Mouse (Mus musculus) embryonic facial prominence, embryonic 10.5 days (tissue): ENCODE data around the gene Cfh. TPM values are rescaled to one million over a fixed set of nuclear protein-coding genes. Genes with fewer than 3 reads are reported as not detected.
"Not testable (repeated sequence)": the region's sequence is repeated elsewhere in the genome, so short reads cannot be mapped to it uniquely, and the experiment has no call there.

Experiments used
- DNase-seq: peaks from one replicate; pipeline ENCODE4 v3.0.0-alpha.2; 2017; ENCODE audit warnings: low spot score
- H3K27ac ChIP-seq: fragments of 300-500 bp; sonication (generic); replicated peaks from 2 replicates; pipeline ENCODE4 v1.5.1; 2016; ENCODE audit warnings: mild to moderate bottlenecking
- H3K27me3 ChIP-seq: fragments of 300-500 bp; sonication (generic); replicated peaks from 2 replicates; pipeline ENCODE4 v1.6.1; 2016; ENCODE audit warnings: low read depth, mild to moderate bottlenecking; ENCODE audit not compliant: poor library complexity, severe bottlenecking
- H3K36me3 ChIP-seq: fragments of 300-500 bp; sonication (generic); replicated peaks from 2 replicates; pipeline ENCODE4 v1.6.1; 2016; ENCODE audit warnings: mild to moderate bottlenecking, moderate library complexity
- H3K4me1 ChIP-seq: fragments of 300-500 bp; sonication (generic); 2 replicates; pipeline ENCODE4 v1.6.1; 2016
- H3K4me3 ChIP-seq: fragments of 300-500 bp; sonication (generic); 2 replicates; pipeline ENCODE4 v1.5.1; 2016; ENCODE audit warnings: mild to moderate bottlenecking, moderate library complexity
- H3K9me3 ChIP-seq: fragments of 300-500 bp; sonication (generic); 2 replicates; pipeline ENCODE4 v1.6.1; 2016; ENCODE audit warnings: mild to moderate bottlenecking
- WGBS: fragments of 180-500 bp; shearing (Covaris S2); methylation state at CpG from one replicate; pipeline ENCODE4 v1.1.7; 2016; 5-methylcytosine and 5-hydroxymethylcytosine counted together
- polyA plus RNA-seq: library from polyadenylated mRNA; unstranded; fragments of >200 nt; fragmentation: Nextera tagmentation; extraction: Ambion mirVana; gene quantifications from 2 replicates; pipeline ENCODE4 v1.2.1, GENCODE M21; 2016

Cfh gene
- 1.5 TPM in 2 replicates for polyA plus RNA-seq

GRCm38 (mm10) chr1:140183664-140184063 is at the start of gene Cfh:
Gene Cfh, minus strand, starts transcription at chr1:140183764.
- not testable (repeated sequence) for H3K9me3 ChIP-seq, H3K27me3 ChIP-seq, H3K4me3 ChIP-seq, H3K4me1 ChIP-seq, H3K36me3 ChIP-seq, DNase-seq, H3K27ac ChIP-seq

- DNase-seq = no peak
- 81% methylated on average over 8 of the region's 8 CpGs for WGBS
- no peaks in the 10 kb centered on the region for H3K9me3 ChIP-seq
These were observed 43.1 kb upstream of the Cfh start for GRCm38 (mm10) chr1:140226673-140227072.

GRCm38 (mm10) chr1:140225221-140225620 is 41.7 kb upstream of the Cfh start:
- WGBS = 22% methylated on average over 3 of the region's 3 CpGs
- Histone ChIP-seq H3K27ac (no peak overlapping the region), H3K27me3 (no peaks in the 10 kb centered on the region), H3K36me3 (no peaks in the 10 kb centered on the region), H3K9me3 (no peaks in the 10 kb centered on the region), H3K4me1 (peaks cover 4% of the 10 kb centered on the region; the same call in 1 of the 2 replicates), H3K4me3 (no peak overlapping the region)
- peak; percentile 30 for DNase-seq

More at GRCm38 (mm10) chr1:140226673-140227072, 43.1 kb upstream of the Cfh start:
- Histone ChIP-seq H3K4me1 (peaks cover 4% of the 10 kb centered on the region; the same call in 1 of the 2 replicates), H3K4me3 (no peak overlapping the region), H3K27me3 (no peaks in the 10 kb centered on the region), H3K27ac (no peak overlapping the region), H3K36me3 (no peaks in the 10 kb centered on the region)

- Histone ChIP-seq H3K4me3 (no peak overlapping the region), H3K27ac (no peak overlapping the region), H3K36me3 (no peaks in the 10 kb centered on the region), H3K27me3 (no peaks in the 10 kb centered on the region), H3K4me1 (no peaks in the 10 kb centered on the region), H3K9me3 (peaks cover under 1% of the 10 kb centered on the region; the same call in 1 of the 2 replicates)
- no peak for DNase-seq
- WGBS = 79% methylated on average over 2 of the region's 2 CpGs
These were observed 21.8 kb upstream of the Cfh start for GRCm38 (mm10) chr1:140205329-140205728.

- WGBS = 78% methylated on average over 2 of the region's 2 CpGs
- not testable (repeated sequence) for H3K27me3 ChIP-seq, H3K4me3 ChIP-seq, DNase-seq, H3K36me3 ChIP-seq, H3K4me1 ChIP-seq, H3K27ac ChIP-seq, H3K9me3 ChIP-seq
These were observed 4.9 kb upstream of the Cfh start for GRCm38 (mm10) chr1:140188500-140188899.

- Histone ChIP-seq H3K27me3 (no peaks in the 10 kb centered on the region), H3K4me1 (no peaks in the 10 kb centered on the region), H3K36me3 (no peaks in the 10 kb centered on the region), H3K27ac (no peak overlapping the region), H3K9me3 (no peaks in the 10 kb centered on the region), H3K4me3 (no peak overlapping the region)
- 66% methylated on average over 2 of the region's 2 CpGs for WGBS
- no peak for DNase-seq
These were observed 356 bp downstream of the Cfh start for GRCm38 (mm10) chr1:140183208-140183607.

GRCm38 (mm10) chr1:140180125-140180524 is 3.4 kb downstream of the Cfh start:
- Histone ChIP-seq H3K27ac (no peak overlapping the region), H3K9me3 (no peaks in the 10 kb centered on the region), H3K27me3 (no peaks in the 10 kb centered on the region), H3K4me3 (no peak overlapping the region), H3K4me1 (no peaks in the 10 kb centered on the region), H3K36me3 (no peaks in the 10 kb centered on the region)
- 78% methylated on average over 1 of the region's 1 CpGs for WGBS
- DNase-seq = no peak

GRCm38 (mm10) chr1:140175442-140175841 is 8.1 kb downstream of the Cfh start:
- DNase-seq = no peak
- WGBS = 76% methylated on average over 2 of the region's 2 CpGs
- Histone ChIP-seq H3K36me3 (no peaks in the 10 kb centered on the region), H3K4me3 (no peak overlapping the region), H3K27me3 (no peaks in the 10 kb centered on the region), H3K27ac (no peak overlapping the region), H3K9me3 (no peaks in the 10 kb centered on the region), H3K4me1 (no peaks in the 10 kb centered on the region)

GRCm38 (mm10) chr1:140171581-140172154 is 11.9 kb downstream of the Cfh start:
- 50% methylated on average over 4 of the region's 4 CpGs for WGBS
- Histone ChIP-seq H3K36me3 (no peaks in the 10 kb centered on the region), H3K4me3 (no peak overlapping the region), H3K9me3 (no peaks in the 10 kb centered on the region), H3K4me1 (no peaks in the 10 kb centered on the region), H3K27ac (no peak overlapping the region), H3K27me3 (no peaks in the 10 kb centered on the region)
- no peak for DNase-seq

- Histone ChIP-seq H3K4me3 (no peak overlapping the region), H3K27ac (no peak overlapping the region), H3K4me1 (no peaks in the 10 kb centered on the region), H3K9me3 (no peaks in the 10 kb centered on the region), H3K27me3 (no peaks in the 10 kb centered on the region), H3K36me3 (no peaks in the 10 kb centered on the region)
- no peak for DNase-seq
- WGBS = 76% methylated on average over 3 of the region's 3 CpGs
These were observed 24.6 kb downstream of the Cfh start for GRCm38 (mm10) chr1:140158970-140159369.

GRCm38 (mm10) chr1:140069471-140069870 is 114.1 kb downstream of the Cfh start:
- Histone ChIP-seq H3K27ac (no peak overlapping the region), H3K4me1 (no peaks in the 10 kb centered on the region), H3K4me3 (no peak overlapping the region), H3K36me3 (no peaks in the 10 kb centered on the region), H3K27me3 (no peaks in the 10 kb centered on the region), H3K9me3 (no peaks in the 10 kb centered on the region)
- DNase-seq = no peak
